ENCODE assay signal across 9 mouse cellular contexts in genomic region chr2:132516130-132517030, GRCm38 (mm10).
DNase-seq lines count a peak whose midpoint lies in the region; ATAC-seq and TF ChIP-seq lines count a peak whose summit lies in the region.
"Had no signal": no experiment of that assay in that cellular context is flagged by ENCODE, and none has a peak within 500 bp of the region (broad histone marks: within the 10 kb centered on the region; RNA-seq: fewer than 3 reads in every experiment).

No protein-coding gene starts in this region.

- H3K27ac ChIP-seq in bone marrow, adult 2 months (ENCODE audit: control insufficient read depth, insufficient read depth, low read depth, low read length, poor library complexity), result no peak overlapping the region
- H3K27ac ChIP-seq in hindbrain, embryonic 11.5 days (ENCODE audit: low read depth, low read length), result no peak overlapping the region
- no peak overlapping the region for H3K27ac ChIP-seq in midbrain, postnatal 0 days (ENCODE audit: low read depth, low read length)
- H3K27ac ChIP-seq: macrophage had no signal

- no peaks in the 10 kb centered on the region for H3K36me3 ChIP-seq in hindbrain, embryonic 11.5 days (ENCODE audit: control insufficient read depth, insufficient read depth, low read length)
- no peaks in the 10 kb centered on the region for H3K36me3 ChIP-seq in midbrain, postnatal 0 days (ENCODE audit: insufficient read depth, low read length)

- peak; percentile 77 for DNase-seq in cerebellum, adult 11 months
- DNase-seq in hindbrain, embryonic 11.5 days (ENCODE audit: low spot score), result peak; percentile 84
- peak; percentile 63 to 66 for DNase-seq in left cerebral cortex, postnatal 36 days (ENCODE audit: low spot score in 2 of 2)
- DNase-seq in midbrain, postnatal 0 days (ENCODE audit: low spot score), result peak; percentile 89
- DNase-seq in spleen, postnatal 14 days (ENCODE audit: low spot score in 2 of 2), result peak; percentile 44 to 70

- 32% methylated on average over 16 of the region's 16 CpGs for WGBS in bone marrow, adult 2 months
- 32% methylated on average over 16 of the region's 16 CpGs for WGBS in hindbrain, embryonic 11.5 days
- 31% methylated on average over 16 of the region's 16 CpGs for WGBS in midbrain, postnatal 0 days

- no peaks in the 10 kb centered on the region for H3K9me3 ChIP-seq in hindbrain, embryonic 11.5 days (ENCODE audit: control insufficient read depth, low read length)
- H3K9me3 ChIP-seq in midbrain, postnatal 0 days (ENCODE audit: low read length), result no peaks in the 10 kb centered on the region

- no peak for TF ChIP-seq POLR2A in bone marrow, adult 2 months (IDR thresholded peaks at IDR 0.05; ENCODE audit: borderline replicate concordance, control insufficient read depth, low read depth, low read length)

- peaks cover 2% of the 10 kb centered on the region for H3K4me1 ChIP-seq in bone marrow, adult 2 months (ENCODE audit: control insufficient read depth, insufficient read depth, low read length)
- no peaks in the 10 kb centered on the region for H3K4me1 ChIP-seq in hindbrain, embryonic 11.5 days (replicated peaks; ENCODE audit: control insufficient read depth, insufficient read depth, low read length)
- no peaks in the 10 kb centered on the region for H3K4me1 ChIP-seq in midbrain, postnatal 0 days (ENCODE audit: insufficient read depth, low read length)

- no peak overlapping the region for H3K4me3 ChIP-seq in bone marrow, adult 2 months (replicated peaks; ENCODE audit: control insufficient read depth, low read depth, low read length)
- H3K4me3 ChIP-seq in hindbrain, embryonic 11.5 days (ENCODE audit: low read depth, low read length), result no peak overlapping the region
- no peak overlapping the region for H3K4me3 ChIP-seq in midbrain, postnatal 0 days (ENCODE audit: low read depth, low read length)

- H3K27me3 ChIP-seq in hindbrain, embryonic 11.5 days (ENCODE audit: control insufficient read depth, insufficient read depth, low read length), result no peaks in the 10 kb centered on the region
- H3K27me3 ChIP-seq in midbrain, postnatal 0 days (ENCODE audit: insufficient read depth, low read length), result no peaks in the 10 kb centered on the region

- H3K4me2 ChIP-seq in hindbrain, embryonic 11.5 days (replicated peaks; ENCODE audit: low read depth, low read length), result no peak overlapping the region
- H3K4me2 ChIP-seq in midbrain, postnatal 0 days (ENCODE audit: low read depth, low read length, poor library complexity, severe bottlenecking), result no peak overlapping the region

- no peak for ATAC-seq in cerebellum, adult (ENCODE audit: insufficient number of reproducible peaks, low FRiP score, low TSS enrichment)
- peak; percentile 78 for ATAC-seq in erythroblast, adult 5-6 weeks (replicated peaks; ENCODE audit: low FRiP score, poor library complexity, severe bottlenecking)
- peak; percentile 52; the same call in 1 of the 2 replicates for ATAC-seq in hindbrain, embryonic 11.5 days (ENCODE audit: low FRiP score)
- ATAC-seq in midbrain, postnatal 0 days (ENCODE audit: low FRiP score), result peak; percentile 73

- H3K9ac ChIP-seq in hindbrain, embryonic 11.5 days (ENCODE audit: low read depth, low read length), result no peak overlapping the region
- no peak overlapping the region for H3K9ac ChIP-seq in midbrain, postnatal 0 days (replicated peaks; ENCODE audit: low read length, poor library complexity, severe bottlenecking)

- peak; percentile 84 for TF ChIP-seq CTCF in bone marrow, adult 2 months (IDR thresholded peaks at IDR 0.05; ENCODE audit: control insufficient read depth, insufficient read depth, low read length)
- TF ChIP-seq CTCF in midbrain, postnatal 0 days (IDR thresholded peaks at IDR 0.05), result peak; percentile 91

- intact Hi-C loops in left cerebral cortex, postnatal 36 days (cut with DNase I), result loop anchor here (2.0 to 10.0 kb wide), 3 partner anchors 184 to 298 kb away; partner anchors contain the start of genes Chgb, Mcm8 and Trmt6
